Mouse (Mus musculus) MEL (cell line): Measurements from ENCODE around the gene Lnx2. TPM values are rescaled to one million over a fixed set of nuclear protein-coding genes. Genes with fewer than 3 reads are reported as not detected.
A peak's percentile ranks its signal among the peaks of the same experiment; 100 is the strongest.

Experiments used
- DNase-seq: peaks from one replicate; pipeline ENCODE4 v3.0.0; 2011; ENCODE audit warnings: low read depth, low spot score
- H3K27ac ChIP-seq: 2 replicates; pipeline ENCODE4 v1.5.1; 2012; ENCODE audit warnings: low read depth, mild to moderate bottlenecking, control low read depth, low read length, moderate library complexity; ENCODE audit not compliant: control insufficient read depth
- H3K27me3 ChIP-seq, 2 experiments: fragments of 150-350 bp in 1 of 2; sonication (generic) in 1 of 2; 2 replicates each; pipeline ENCODE4 v1.6.1; 2012; ENCODE audit warnings: low read length in 2 of 2, mild to moderate bottlenecking in 2 of 2, improper control_type of control experiment in 1 of 2, moderate library complexity in 1 of 2; ENCODE audit not compliant: insufficient read depth in 2 of 2, control insufficient read depth in 1 of 2
- H3K36me3 ChIP-seq, 2 experiments: 2 replicates each; pipeline ENCODE4 v1.6.1; 2012 to 2014; ENCODE audit warnings: low read length in 2 of 2, improper control_type of control experiment in 1 of 2, inconsistent platforms in 1 of 2, mild to moderate bottlenecking in 1 of 2; ENCODE audit not compliant: insufficient read depth in 2 of 2, control insufficient read depth in 1 of 2
- H3K4me1 ChIP-seq, 2 experiments: fragments of 150-350 bp in 1 of 2; sonication (generic) in 1 of 2; 2 replicates each; pipeline ENCODE4 v1.6.1; 2012; ENCODE audit warnings: low read length in 2 of 2, improper control_type of control experiment in 1 of 2, mild to moderate bottlenecking in 1 of 2; ENCODE audit not compliant: insufficient read depth in 2 of 2, control insufficient read depth in 1 of 2
- H3K4me3 ChIP-seq, 2 experiments: fragments of 150-350 bp in 1 of 2; sonication (generic) in 1 of 2; 2 replicates each; pipeline ENCODE4 v1.5.1; 2012; ENCODE audit warnings: low read depth in 2 of 2, low read length in 2 of 2, mild to moderate bottlenecking in 2 of 2, moderate library complexity in 2 of 2, control low read depth in 1 of 2, improper control_type of control experiment in 1 of 2; ENCODE audit not compliant: control insufficient read depth in 1 of 2, insufficient read depth in 1 of 2
- H3K79me2 ChIP-seq: 2 replicates; pipeline ENCODE4 v1.6.1; 2012; ENCODE audit warnings: mild to moderate bottlenecking, low read length, moderate library complexity; ENCODE audit not compliant: control insufficient read depth, poor library complexity, insufficient read depth
- H3K9ac ChIP-seq: 2 replicates; pipeline ENCODE4 v1.6.1; 2012; ENCODE audit warnings: low read depth, mild to moderate bottlenecking, control low read depth, low read length, moderate library complexity; ENCODE audit not compliant: control insufficient read depth, poor library complexity, severe bottlenecking
- H3K9me3 ChIP-seq: fragments of 150-350 bp; sonication (generic); replicated peaks from 2 replicates; pipeline ENCODE4 v1.6.1; 2012; ENCODE audit warnings: mild to moderate bottlenecking, low read length, improper control_type of control experiment, moderate library complexity; ENCODE audit not compliant: insufficient read depth
- CHD1 ChIP-seq: IDR thresholded peaks from 2 replicates; pipeline ENCODE4 v1.6.1; 2012; ENCODE audit warnings: low read depth, mild to moderate bottlenecking, inconsistent platforms, low read length, improper control_type of control experiment
- CHD2 ChIP-seq: IDR thresholded peaks from 2 replicates; pipeline ENCODE4 v1.6.1; 2011; ENCODE audit warnings: low read length, improper control_type of control experiment
- EP300 ChIP-seq, 2 experiments: IDR thresholded peaks; 2 replicates each; pipeline ENCODE4 v1.6.1; 2011; ENCODE audit warnings: improper control_type of control experiment in 2 of 2, low read length in 2 of 2, low read depth in 1 of 2, mild to moderate bottlenecking in 1 of 2
- HCFC1 ChIP-seq: IDR thresholded peaks from 2 replicates; pipeline ENCODE4 v1.6.1; 2012; ENCODE audit warnings: low read depth, mild to moderate bottlenecking, inconsistent platforms, low read length, improper control_type of control experiment, moderate library complexity
- MAX ChIP-seq: IDR thresholded peaks from 2 replicates; pipeline ENCODE4 v1.6.1; 2011; ENCODE audit warnings: low read length, improper control_type of control experiment
- MEF2A ChIP-seq: IDR thresholded peaks from 2 replicates; pipeline ENCODE4 v1.6.1; 2014; ENCODE audit warnings: low read depth, mild to moderate bottlenecking, inconsistent platforms, low read length, improper control_type of control experiment; ENCODE audit not compliant: poor library complexity, insufficient replicate concordance, severe bottlenecking; ENCODE audit errors: extremely low read depth
- MXI1 ChIP-seq: IDR thresholded peaks from 2 replicates; pipeline ENCODE4 v1.6.1; 2011; ENCODE audit warnings: mild to moderate bottlenecking, low read depth, low read length, improper control_type of control experiment
- NELFE ChIP-seq: IDR thresholded peaks from 2 replicates; pipeline ENCODE4 v1.6.1; 2011; ENCODE audit warnings: low read depth, low read length, improper control_type of control experiment
- POLR2A ChIP-seq, 2 experiments: IDR thresholded peaks; 2 replicates each; pipeline ENCODE4 v1.6.1; 2011 to 2012; ENCODE audit warnings: low read length in 2 of 2, mild to moderate bottlenecking in 2 of 2, control low read depth in 1 of 2, improper control_type of control experiment in 1 of 2, low read depth in 1 of 2, moderate library complexity in 1 of 2; ENCODE audit not compliant: control insufficient read depth in 1 of 2, insufficient read depth in 1 of 2, poor library complexity in 1 of 2
- RCOR1 ChIP-seq: IDR thresholded peaks from 2 replicates; pipeline ENCODE4 v1.6.1; 2012; ENCODE audit warnings: low read depth, mild to moderate bottlenecking, inconsistent platforms, low read length, improper control_type of control experiment
- SIN3A ChIP-seq: IDR thresholded peaks from 2 replicates; pipeline ENCODE4 v1.6.1; 2012; ENCODE audit warnings: low read length, improper control_type of control experiment, inconsistent platforms
- SMC3 ChIP-seq: IDR thresholded peaks from 2 replicates; pipeline ENCODE4 v1.6.1; 2011; ENCODE audit warnings: low read depth, low read length, improper control_type of control experiment
- TCF12 ChIP-seq: IDR thresholded peaks from 2 replicates; pipeline ENCODE4 v1.6.1; 2014; ENCODE audit warnings: low read depth, mild to moderate bottlenecking, inconsistent platforms, low read length, improper control_type of control experiment, moderate library complexity
- ZC3H11A ChIP-seq: IDR thresholded peaks from 2 replicates; pipeline ENCODE4 v1.6.1; 2012; ENCODE audit warnings: low read depth, mild to moderate bottlenecking, inconsistent platforms, low read length, improper control_type of control experiment
- ZMIZ1 ChIP-seq: IDR thresholded peaks from 2 replicates; pipeline ENCODE4 v1.6.1; 2012; ENCODE audit warnings: low read depth, mild to moderate bottlenecking, inconsistent platforms, low read length, improper control_type of control experiment, moderate library complexity
- polyA plus RNA-seq, 2 experiments: library from polyadenylated mRNA; stranded (reverse) in 1 of 2; unstranded in 1 of 2; fragments of >175 nt in 1 of 2; fragments of >200 nt in 1 of 2; gene quantifications; 2 replicates each; pipeline versions ENCODE4 v1.2.1 to v1.2.4; 2012; ENCODE audit warnings: low replicate concordance in 2 of 2, low read depth in 1 of 2; ENCODE audit not compliant: insufficient read length in 2 of 2, insufficient read depth in 1 of 2, missing spikeins in 1 of 2
- total RNA-seq: library from RNA; depleted of rRNA; stranded (reverse); fragments of 300-350 nt; gene quantifications from 2 replicates; pipeline ENCODE4 v1.2.3, GENCODE M21; 2012

The Lnx2 gene
- total and polyA plus RNA-seq, 3 experiments, result 22.0 to 26.1 TPM; not detected in 1

DNA sequence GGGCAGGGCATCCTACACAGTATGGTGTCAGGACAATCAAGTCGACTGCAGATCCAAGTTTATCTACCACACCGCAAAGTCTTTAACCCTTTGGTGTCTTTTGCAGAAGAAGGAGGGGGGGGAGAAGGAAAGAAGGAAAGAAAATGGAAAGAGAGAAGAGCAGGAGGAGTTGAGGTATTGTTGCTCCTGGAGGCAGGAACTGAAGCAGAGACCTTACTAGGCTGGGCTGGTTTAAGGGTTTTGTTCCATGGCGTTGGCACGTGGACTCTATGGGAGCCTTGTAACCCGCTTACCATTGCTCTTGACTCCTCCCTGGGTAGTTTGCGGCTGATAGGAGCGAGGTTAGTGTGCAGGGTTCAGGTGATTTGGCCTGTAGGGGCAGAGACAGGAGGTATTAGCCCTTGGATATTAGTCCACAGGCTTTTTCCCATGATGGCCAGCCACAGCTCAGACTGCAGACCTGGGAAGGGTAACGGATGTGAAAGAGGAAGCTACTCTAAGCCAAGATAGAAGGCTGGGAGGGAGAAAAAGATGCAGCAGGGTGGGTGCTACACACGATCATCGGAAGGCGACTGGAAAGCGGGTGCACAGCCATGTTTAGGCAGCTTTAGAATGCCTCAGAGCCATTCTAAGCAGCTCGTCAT is 49.3 kb upstream of the Lnx2 start:
- Histone ChIP-seq H3K27ac (peak overlapping the region; percentile 10; the same call in 1 of the 2 replicates), H3K27me3 (no peaks in the 10 kb centered on the region), H3K4me3 (peak overlapping the region; percentile 22 to 48), H3K79me2 (no peaks in the 10 kb centered on the region), H3K4me1 (peaks cover 1 to 6% of the 10 kb centered on the region in 2 experiments; a peak in 2 of 4 replicates), H3K9me3 (no peaks in the 10 kb centered on the region), H3K9ac (0 out of 2 replicates have a peak overlapping the region, but pooled peaks have one; percentile 26), H3K36me3 (no peaks in the 10 kb centered on the region)
- DNase-seq, result peak; percentile 62
- TF ChIP-seq ZC3H11A (no peak), MAX (peak; percentile 78), POLR2A (IDR thresholded peaks at IDR 0.05; ENCODE audit: control insufficient read depth in 1 of 2, insufficient read depth in 1 of 2, low read depth in 1 of 2, low read length in 2 of 2, poor library complexity in 1 of 2) (0 out of 4 replicates have a peak, but pooled peaks of 1 of the 2 experiments have one; percentile 31), NELFE (0 out of 2 replicates have a peak, but pooled peaks have one; percentile 26), MEF2A (no peak), HCFC1 (0 out of 2 replicates have a peak, but pooled peaks have one; percentile 25), RCOR1 (0 out of 2 replicates have a peak, but pooled peaks have one; percentile 2), EP300 (IDR thresholded peaks at IDR 0.05; ENCODE audit: low read depth in 1 of 2, low read length in 2 of 2) (peak in 1 of 2 experiments; percentile 10; a peak in 1 of 4 replicates), SIN3A (peak; percentile 44; the same call in 1 of the 2 replicates), SMC3 (0 out of 2 replicates have a peak, but pooled peaks have one; percentile 5), MXI1 (peak; percentile 66; the same call in 1 of the 2 replicates), TCF12 (0 out of 2 replicates have a peak, but pooled peaks have one; percentile 19), ZMIZ1 (no peak)

DNA sequence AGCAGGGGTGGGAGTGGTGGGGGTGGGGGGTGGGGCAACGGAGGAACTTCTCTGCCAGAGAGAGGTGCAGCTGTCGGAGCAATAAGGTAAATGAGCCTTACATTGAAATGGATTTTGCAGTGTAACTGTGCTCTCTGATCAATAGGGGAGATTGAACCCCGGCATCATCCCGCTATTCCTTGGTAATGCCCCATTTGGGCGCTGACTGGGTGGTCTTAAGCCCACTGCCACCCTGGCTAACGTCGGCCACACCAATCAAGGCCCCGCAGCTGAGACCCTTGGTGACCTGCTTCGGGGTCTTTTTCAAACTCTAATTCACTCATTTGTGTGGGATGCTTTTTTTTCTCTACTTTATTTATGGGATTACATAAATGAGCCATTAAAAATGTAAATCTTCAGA is 48.4 kb upstream of the Lnx2 start:
- Histone ChIP-seq H3K27me3 (no peaks in the 10 kb centered on the region), H3K27ac (no peak overlapping the region), H3K4me1 (peaks cover 1 to 6% of the 10 kb centered on the region in 2 experiments; a peak in 2 of 4 replicates), H3K79me2 (no peaks in the 10 kb centered on the region), H3K9ac (no peak overlapping the region), H3K36me3 (no peaks in the 10 kb centered on the region), H3K4me3 (peak overlapping the region; percentile 22 to 48), H3K9me3 (no peaks in the 10 kb centered on the region)
- DNase-seq, result no peak
- TF ChIP-seq CHD1, result no peak
- TF ChIP-seq MEF2A, result no peak
- no peak for TF ChIP-seq CHD2
